Mouse (Mus musculus) liver, adult (tissue): ENCODE measurements around the gene Carmil1.

ENCODE experiments used
- GATA4 ChIP-seq: IDR thresholded peaks from 2 replicates; pipeline ENCODE4 v1.6.1; 2014; ENCODE audit warnings: mild to moderate bottlenecking, low read length; ENCODE audit not compliant: insufficient replicate concordance

Carmil1 gene

DNA sequence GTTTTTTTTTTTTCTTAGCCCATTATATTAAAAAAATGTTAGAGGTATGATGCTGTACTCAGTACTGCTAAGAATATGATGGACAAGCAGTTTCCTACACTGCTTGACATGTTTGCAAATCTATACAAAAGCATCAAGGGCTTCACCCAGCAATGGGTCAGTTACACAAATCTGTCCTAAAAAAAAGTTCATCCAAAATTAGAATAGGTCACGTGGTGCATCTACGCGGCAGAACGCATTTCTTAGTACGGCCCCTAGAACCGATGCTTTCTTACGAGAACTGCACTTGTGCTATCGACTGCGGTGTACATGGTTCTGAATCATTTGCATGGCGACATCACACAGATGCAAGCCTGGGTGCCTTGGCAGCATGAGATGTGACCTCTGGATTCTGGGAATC lies 208.0 kb downstream of the Carmil1 start:
- TF ChIP-seq GATA4, result no peak

DNA sequence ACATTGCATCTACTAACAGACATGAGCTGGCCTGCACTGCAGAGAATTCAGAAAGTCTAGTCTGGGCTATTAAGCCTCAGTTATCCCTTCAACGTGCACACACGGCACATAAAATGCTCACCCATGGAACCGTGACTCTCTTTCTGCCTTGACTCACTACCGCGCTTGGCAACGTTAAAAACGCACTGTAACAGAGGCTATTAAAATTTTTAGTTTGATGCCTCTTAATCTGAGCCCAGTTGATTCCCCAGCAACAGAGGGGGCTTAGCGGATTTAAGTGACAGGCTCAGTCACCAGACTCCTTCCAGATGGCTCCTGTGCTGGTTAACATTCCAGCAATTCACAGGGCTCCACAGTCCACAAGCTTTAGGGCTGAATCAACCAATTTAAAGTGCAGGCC lies 213.0 kb downstream of the Carmil1 start:
- no peak for TF ChIP-seq GATA4

DNA sequence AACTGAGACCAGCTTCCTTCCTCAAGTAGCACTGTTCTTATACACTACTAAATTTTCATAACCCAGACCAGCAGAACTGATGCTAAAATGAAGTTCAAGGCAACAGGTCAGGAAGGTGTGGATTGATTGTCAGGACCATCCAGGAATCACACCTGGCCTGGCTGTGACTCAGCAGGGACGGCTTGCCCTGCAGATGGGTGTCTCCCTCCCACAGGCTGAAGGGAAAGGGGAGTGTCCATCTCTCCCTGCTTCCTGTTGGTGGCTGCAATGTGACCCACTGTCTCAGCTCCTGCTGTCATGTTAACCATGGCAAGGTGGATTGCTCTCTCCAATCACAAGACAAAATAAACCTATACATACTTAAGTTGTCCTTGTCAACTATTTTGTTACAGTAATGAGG lies 215.1 kb downstream of the Carmil1 start:
- TF ChIP-seq GATA4, result no peak

DNA sequence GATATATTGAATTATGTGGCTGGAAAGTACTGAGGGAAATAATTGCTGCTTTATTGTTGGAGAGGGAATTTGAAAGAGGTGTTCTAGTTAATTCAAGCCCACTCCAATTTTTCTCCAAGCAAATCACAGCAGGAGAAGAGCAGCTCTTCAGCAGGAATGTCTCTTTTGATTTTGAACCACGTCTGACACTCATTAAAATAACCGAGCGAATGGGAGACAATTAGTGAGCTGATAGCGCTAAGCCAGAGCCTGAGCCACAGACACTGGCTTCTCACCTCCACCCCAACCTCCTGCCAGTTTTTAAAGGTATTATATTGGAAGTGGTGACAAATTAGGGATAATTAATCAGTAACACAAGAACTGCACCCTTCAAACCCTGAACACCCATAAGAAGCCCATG lies 217.8 kb downstream of the Carmil1 start:
- TF ChIP-seq GATA4, result no peak

DNA sequence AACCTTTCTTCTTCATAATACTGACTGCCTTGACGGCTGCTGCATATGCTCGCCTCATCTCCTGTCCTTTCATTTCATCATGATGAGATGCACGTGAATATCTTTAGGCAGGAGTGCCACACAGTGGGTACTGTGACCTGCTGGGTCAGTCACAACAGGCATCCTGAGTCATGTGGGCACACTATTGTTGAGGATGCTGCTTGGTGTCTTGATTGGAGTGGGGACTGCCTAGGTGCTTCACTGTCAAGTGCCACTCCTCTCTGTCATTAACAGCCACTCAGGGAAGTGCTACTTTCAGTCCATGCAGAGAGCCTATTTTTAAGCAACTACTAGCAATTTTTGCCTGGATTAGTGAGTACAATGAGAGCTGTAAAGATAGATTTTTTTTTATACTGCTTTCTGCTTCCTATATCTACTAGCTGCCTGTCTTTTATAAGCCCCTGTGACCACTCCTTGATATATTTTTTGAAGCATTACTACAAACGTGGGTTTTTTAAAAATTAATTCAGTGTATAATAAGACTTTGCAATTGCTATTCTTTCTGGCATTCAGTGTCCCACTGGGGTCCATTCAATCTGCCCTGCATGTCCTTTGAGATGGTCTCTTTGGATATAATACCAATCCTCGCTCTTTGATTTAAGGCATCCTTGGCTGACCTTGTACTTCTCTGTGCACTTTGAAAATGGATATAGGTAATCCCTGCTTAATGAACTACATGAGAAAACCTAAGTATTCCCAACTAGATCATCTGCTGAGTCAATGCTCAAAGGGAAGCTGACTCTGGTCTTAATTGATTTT lies 225.3 kb downstream of the Carmil1 start:
- no peak for TF ChIP-seq GATA4

DNA sequence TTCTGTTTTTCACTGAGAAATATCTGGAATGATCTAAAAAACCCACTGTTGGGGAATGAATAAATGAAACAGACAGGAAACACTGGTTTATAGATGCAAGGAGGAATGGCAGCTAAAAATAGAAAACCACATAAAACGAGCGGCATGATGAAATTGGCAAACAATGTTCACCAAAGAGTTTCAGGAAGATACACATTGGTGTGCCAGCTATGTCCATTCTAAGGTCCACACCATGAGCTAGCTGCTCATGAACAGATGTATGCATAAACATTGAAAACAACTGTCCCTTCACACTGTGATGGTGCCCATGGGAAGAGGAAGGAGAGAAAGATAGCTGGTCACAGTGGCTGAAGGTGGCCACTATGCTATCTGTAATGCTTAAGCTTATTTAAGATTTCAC lies 229.1 kb downstream of the Carmil1 start:
- no peak for TF ChIP-seq GATA4

DNA sequence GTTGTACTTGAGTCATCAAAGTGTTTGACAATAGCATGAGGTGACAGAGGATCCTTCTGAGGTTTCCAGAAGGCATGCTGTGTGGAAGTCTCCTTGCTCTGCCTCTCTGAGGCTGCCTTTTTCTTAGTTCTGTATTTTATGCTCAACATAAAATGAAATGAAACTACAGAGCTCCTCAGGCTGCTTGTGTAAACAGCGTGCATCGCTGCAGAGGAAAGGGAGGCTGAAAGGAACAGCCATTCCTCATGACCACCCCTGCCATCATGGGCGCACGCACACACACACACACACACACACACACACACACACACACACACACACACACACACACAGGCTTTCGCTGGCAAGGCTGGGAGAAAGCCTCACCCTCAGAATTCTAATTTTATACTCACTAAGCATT lies 230.3 kb downstream of the Carmil1 start:
- TF ChIP-seq GATA4, result no peak

DNA sequence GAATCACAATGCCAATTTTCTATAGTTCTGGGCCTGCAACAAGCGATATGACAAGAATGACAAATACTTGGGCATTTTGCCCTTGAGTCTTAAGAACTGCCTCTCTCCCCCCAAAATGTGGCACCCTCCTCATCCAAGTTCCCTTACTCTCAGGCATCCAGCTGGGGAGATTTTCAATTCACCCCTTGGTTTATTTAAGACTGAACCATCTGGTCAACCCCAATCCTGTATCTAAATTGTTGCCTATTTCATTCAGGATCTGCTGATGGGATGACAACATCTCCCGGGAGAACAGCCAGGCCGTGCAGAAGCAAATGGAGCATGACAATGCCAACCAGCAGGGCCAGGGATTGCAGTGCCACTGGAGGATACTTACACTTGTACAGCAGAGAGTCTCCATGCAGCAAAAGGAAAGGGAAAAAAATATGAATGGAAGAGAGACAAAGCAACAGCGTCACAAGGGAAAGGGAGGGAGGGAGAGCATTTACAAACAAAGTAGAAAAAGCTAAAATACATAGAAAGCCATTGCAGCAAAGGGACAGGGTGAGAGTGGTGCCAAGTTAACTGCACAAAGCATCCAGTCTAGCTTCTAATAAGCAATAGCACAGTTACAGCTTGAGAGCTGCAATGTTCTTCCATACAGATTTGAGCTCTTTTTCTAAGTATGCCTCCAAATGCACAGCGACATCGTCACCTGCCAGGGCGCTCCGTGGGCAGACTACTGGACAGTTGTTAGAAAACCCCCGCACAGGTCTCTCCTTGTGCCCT lies 231.1 kb downstream of the Carmil1 start:
- TF ChIP-seq GATA4, result no peak

DNA sequence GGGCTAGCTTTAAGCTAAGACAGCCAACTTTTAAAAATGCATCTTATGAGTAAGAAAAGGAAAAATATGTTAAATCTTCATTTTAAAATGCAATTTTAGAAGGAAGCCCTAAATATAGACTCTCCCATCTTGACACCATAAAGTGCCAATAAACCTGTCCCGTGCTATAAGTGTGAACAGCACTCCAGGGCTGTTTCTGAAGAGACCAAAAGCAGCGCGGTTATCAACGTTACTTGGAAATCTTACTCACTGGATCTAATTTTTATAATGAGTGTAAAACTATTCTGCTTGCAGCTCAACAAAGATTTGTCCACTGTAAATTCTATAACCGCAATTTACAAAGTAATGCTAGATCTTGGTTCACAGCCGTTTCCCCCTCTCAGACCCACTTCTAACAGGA lies 232.0 kb downstream of the Carmil1 start:
- TF ChIP-seq GATA4, result no peak

DNA sequence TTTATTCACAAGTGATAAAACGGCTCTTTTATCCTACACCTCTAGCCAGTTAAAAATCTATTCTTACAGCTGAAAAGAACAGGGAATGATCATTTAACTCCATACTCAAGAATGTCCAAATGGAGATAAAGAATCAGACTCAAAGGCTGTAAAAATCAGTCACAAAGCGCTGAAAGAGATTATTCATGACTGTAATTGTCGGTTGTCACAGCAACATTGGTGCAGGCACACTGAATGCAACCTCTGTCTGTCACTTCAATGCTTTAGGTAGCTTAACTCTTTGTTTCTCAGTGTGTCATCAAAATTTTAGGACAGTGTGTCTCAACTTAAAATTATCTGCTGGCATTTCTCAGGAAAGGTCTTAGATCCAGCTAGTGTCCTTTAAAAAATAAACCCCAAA lies 235.3 kb downstream of the Carmil1 start:
- TF ChIP-seq GATA4, result no peak

DNA sequence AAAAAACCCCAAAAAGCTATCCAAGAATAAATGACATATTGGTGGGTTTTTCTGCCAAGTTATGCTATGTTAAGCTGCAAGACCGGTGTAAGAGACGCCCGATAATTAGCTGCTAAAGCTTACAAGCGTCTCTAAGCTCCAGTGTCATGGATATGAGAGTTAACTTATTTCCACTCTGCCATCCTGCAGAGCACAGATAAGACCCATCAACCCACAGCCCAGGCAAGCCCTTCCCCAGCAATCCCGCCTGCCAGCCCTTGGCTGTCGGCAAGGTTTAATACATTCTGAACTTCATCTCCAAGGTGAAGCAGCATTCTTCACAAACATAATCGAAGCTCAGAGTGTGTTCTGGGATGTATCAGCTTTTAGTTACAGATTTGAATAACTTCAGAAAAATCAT lies 240.4 kb downstream of the Carmil1 start:
- TF ChIP-seq GATA4, result no peak

DNA sequence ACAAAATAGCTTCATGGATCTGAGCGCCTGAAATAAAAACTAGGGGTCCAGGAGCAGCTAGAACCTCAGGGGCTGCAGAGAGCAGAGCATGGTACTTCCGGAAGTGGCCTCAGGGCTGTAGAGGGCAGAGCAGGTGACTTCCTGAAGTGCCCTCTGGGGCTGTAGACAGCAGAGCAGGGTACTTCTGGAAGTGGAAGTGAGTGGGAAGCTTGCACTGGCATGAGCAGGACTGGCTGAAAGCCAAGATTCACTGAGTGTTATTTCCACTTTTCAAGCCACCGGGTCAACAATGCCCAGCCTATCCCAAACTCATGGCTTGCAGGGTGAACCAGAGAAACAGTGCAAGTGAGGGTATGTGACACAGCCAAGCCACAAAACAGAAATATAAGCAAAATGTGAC lies 243.1 kb downstream of the Carmil1 start:
- TF ChIP-seq GATA4, result no peak

DNA sequence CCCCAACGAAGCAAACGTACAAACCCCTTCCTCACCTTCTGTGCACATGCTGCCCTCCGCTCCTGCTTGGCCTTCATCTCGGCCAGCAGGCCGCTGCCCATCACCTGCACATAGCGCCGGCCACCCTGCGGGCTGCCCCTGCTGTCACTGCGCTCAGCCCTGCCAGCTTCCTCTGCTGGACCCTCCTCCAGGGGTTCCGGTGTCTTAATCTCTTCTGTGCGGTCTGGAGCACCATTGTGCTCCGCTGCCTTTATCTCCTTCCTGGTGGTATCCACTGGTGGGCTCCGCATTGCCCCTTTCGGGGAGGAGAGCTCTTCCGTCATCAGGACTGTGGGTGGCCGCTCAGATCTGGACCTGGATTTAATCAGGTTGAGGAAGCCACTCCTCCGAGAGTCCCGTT lies 244.4 kb downstream of the Carmil1 start:
- no peak for TF ChIP-seq GATA4

DNA sequence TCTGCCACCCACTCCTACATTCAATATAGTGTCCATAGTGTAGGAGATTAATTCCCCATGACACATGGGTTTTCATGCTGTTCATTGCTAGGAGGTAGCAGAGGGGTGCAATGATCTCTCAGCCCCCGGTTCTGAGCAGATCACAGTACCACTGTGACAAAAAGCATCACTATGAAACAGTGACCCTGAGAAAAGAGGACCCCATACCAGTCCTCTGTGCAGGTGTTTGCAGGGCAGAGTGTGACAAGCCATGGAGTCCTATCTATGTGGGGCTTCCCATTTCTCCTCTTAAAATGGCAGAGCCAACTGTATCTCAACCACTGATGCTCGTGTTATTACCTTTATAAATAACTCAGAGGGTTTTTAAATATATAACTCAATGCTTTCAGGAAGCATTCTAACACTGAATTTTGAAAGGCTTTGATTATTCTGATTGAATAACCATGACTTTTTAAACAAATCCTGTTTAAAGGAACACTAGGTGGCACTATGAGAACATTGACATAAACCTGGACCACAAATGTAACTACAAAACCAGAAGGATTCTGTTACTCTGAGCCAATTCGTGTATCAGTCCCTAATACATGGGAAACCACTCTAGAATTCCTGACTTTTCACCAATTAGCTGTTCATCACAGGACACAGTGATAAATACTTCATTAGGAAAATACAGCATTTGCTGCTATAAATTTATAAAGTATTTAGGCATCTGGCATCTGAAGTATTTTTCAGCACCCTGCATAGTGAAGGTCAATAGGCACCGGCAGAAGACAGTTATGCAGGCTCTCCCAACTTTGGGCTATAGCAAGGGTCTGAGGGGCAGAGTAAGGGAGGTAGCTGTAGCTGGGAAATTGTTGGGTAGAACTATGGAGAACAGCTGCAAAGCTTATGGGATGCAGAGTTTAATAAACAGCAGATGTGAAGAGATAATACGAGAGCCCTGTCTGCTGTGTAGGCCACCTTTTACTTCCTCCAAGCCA lies 253.1 kb downstream of the Carmil1 start:
- no peak for TF ChIP-seq GATA4

DNA sequence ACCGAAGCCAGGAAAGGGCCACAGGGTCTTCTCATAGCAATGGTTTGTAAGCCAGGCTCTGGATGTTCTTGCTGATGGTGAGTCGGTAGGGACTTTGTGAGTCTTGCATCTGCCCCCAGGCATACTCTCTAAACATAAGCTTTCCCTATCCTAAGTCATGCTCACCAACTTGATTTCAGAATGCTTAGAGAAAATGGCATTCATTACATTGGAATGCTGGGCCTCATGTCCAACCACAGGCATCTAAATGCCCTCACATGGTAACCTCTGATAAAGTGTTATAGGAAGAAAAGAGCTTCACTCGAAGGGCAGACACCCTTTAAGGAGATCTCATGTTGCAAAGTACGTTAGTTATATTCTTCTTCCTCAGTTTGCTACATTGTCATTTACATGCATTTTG lies 262.1 kb downstream of the Carmil1 start:
- no peak for TF ChIP-seq GATA4
